Mouse (Mus musculus) heart, postnatal 0 days (tissue): ENCODE data around the gene Aup1. TPM values are rescaled to one million over a fixed set of nuclear protein-coding genes. Genes with fewer than 3 reads are reported as not detected.

Experiments used
- ATAC-seq: fragments of 200-750 bp; cut with Nextera tagmentation; 2 replicates; pipeline ENCODE4 v1.8.0; 2017; ENCODE audit warnings: low read depth, moderate number of reproducible peaks, moderate library complexity; ENCODE audit not compliant: insufficient read depth
- DNase-seq: peaks from one replicate; pipeline ENCODE4 v3.0.0-alpha.2; 2016; ENCODE audit warnings: low spot score
- H3K27ac ChIP-seq: fragments of 300-500 bp; sonication (generic); 2 replicates; pipeline ENCODE4 v1.5.1; 2014; ENCODE audit warnings: low read depth, mild to moderate bottlenecking
- H3K27me3 ChIP-seq: fragments of 300-500 bp; sonication (generic); 2 replicates; pipeline ENCODE4 v1.6.1; 2014; ENCODE audit warnings: low read length, mixed read lengths; ENCODE audit not compliant: control insufficient read depth, insufficient read depth
- H3K36me3 ChIP-seq: fragments of 300-500 bp; sonication (generic); replicated peaks from 2 replicates; pipeline ENCODE4 v1.6.1; 2014; ENCODE audit warnings: low read length, mixed read lengths; ENCODE audit not compliant: control insufficient read depth, insufficient read depth
- H3K4me1 ChIP-seq: fragments of 300-500 bp; sonication (generic); 2 replicates; pipeline ENCODE4 v1.6.1; 2014; ENCODE audit warnings: antibody characterized with exemption; ENCODE audit not compliant: control insufficient read depth, insufficient read depth
- H3K4me2 ChIP-seq: fragments of 300-500 bp; sonication (generic); 2 replicates; pipeline ENCODE4 v1.6.1; 2014; ENCODE audit warnings: low read depth, mild to moderate bottlenecking, low read length, moderate library complexity
- H3K4me3 ChIP-seq: fragments of 300-500 bp; sonication (generic); 2 replicates; pipeline ENCODE4 v1.5.1; 2014; ENCODE audit warnings: low read depth, low read length
- H3K9ac ChIP-seq: fragments of 300-500 bp; sonication (generic); replicated peaks from 2 replicates; pipeline ENCODE4 v1.6.1; 2014; ENCODE audit warnings: low read depth, low read length, mixed read lengths
- H3K9me3 ChIP-seq: fragments of 300-500 bp; sonication (generic); replicated peaks from 2 replicates; pipeline ENCODE4 v1.6.1; 2016; ENCODE audit warnings: low read length; ENCODE audit not compliant: control insufficient read depth
- CTCF ChIP-seq: IDR thresholded peaks from 2 replicates; pipeline ENCODE4 v1.5.1; 2016; ENCODE audit warnings: antibody characterized with exemption, control low read depth, low read depth
- EP300 ChIP-seq: IDR thresholded peaks from 2 replicates; pipeline ENCODE4 v1.6.1; 2016; ENCODE audit warnings: antibody characterized with exemption, low read depth
- WGBS: fragments of 180-500 bp; shearing (Covaris S2); extraction: QIAGEN DNeasy Blood & Tissue Kit; methylation state at CpG from one replicate; pipeline ENCODE4 v1.1.7; 2014; 5-methylcytosine and 5-hydroxymethylcytosine counted together
- polyA plus RNA-seq: library from polyadenylated mRNA; unstranded; fragments of >200 nt; fragmentation: Nextera tagmentation; extraction: Ambion mirVana; gene quantifications from 2 replicates; pipeline ENCODE4 v1.2.1, GENCODE M21; 2015
- total RNA-seq: library from RNA; depleted of rRNA; stranded (reverse); fragments of >200 nt; gene quantifications from 2 replicates; pipeline ENCODE4 v1.2.3, GENCODE M21; 2014; ENCODE audit warnings: low replicate concordance

The Aup1 gene
- total and polyA plus RNA-seq, 2 experiments from 2014 or later = 108 to 156 TPM

DNA sequence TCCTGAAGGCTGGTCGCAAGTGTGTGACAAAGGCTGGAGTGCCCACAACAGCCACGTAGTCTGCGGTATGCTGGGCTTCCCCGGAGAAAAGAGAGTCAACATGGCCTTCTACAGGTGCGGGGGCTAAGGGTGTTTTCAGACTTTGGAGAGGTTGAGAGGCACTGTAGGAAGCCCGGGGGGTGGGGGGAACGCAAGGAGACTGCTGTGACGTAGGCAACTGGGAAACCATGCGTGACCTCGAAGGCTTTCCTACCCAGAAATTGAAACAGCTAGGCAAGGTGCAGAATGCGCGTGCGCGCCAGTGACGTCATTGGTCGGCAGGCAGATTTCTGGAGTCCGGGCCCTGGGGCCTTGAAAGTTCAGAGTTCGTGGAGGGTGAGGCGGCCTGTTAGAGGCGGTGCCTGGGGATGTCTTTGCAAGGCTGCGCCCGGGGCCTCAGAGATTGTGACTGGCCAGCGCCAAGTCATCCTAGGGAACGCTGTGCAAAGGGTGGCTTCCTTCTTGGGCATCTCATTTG, 15.8 kb upstream of the Aup1 start:
- Histone ChIP-seq H3K4me2 (peak overlapping the region; percentile 56), H3K9me3 (no peaks in the 10 kb centered on the region), H3K9ac (no peak overlapping the region), H3K36me3 (no peaks in the 10 kb centered on the region), H3K27me3 (0 out of 2 replicates have a peak, but pooled peaks cover 3% of the 10 kb centered on the region), H3K4me1 (peaks cover 14% of the 10 kb centered on the region), H3K4me3 (peak overlapping the region; percentile 30), H3K27ac (no peak overlapping the region)
- WGBS = 13% methylated on average over 24 of the region's 24 CpGs
- ATAC-seq (peak; percentile 67), DNase-seq (peak; percentile 69)
- TF ChIP-seq CTCF = no peak
- TF ChIP-seq EP300 = no peak

- Histone ChIP-seq H3K36me3 (no peaks in the 10 kb centered on the region), H3K9me3 (no peaks in the 10 kb centered on the region), H3K4me3 (no peak overlapping the region), H3K27me3 (0 out of 2 replicates have a peak, but pooled peaks cover 3% of the 10 kb centered on the region), H3K4me2 (no peak overlapping the region), H3K27ac (no peak overlapping the region), H3K9ac (no peak overlapping the region), H3K4me1 (peaks cover 7% of the 10 kb centered on the region)
- 79% methylated on average over 5 of the region's 5 CpGs for WGBS
- ATAC-seq (no peak), DNase-seq (no peak)
- TF ChIP-seq CTCF = no peak
- no peak for TF ChIP-seq EP300
Measured at GRCm38 (mm10) chr6:83040601-83041000, 13.7 kb upstream of the Aup1 start.

- 67% methylated on average over 6 of the region's 6 CpGs for WGBS
- H3K27me3 ChIP-seq = no peaks in the 10 kb centered on the region
- ATAC-seq (no peak), DNase-seq (no peak)
- no peak overlapping the region for H3K9ac ChIP-seq
- peaks cover 4% of the 10 kb centered on the region for H3K4me1 ChIP-seq
- no peak for TF ChIP-seq CTCF
- no peak for TF ChIP-seq EP300
- no peak overlapping the region for H3K27ac ChIP-seq
- no peak overlapping the region for H3K4me2 ChIP-seq
- H3K9me3 ChIP-seq = no peaks in the 10 kb centered on the region
- no peak overlapping the region for H3K4me3 ChIP-seq
- H3K36me3 ChIP-seq = no peaks in the 10 kb centered on the region
Measured at GRCm38 (mm10) chr6:83043561-83043960, 10.8 kb upstream of the Aup1 start.

- WGBS = 86% methylated on average over 5 of the region's 5 CpGs
- Histone ChIP-seq H3K27ac (no peak overlapping the region), H3K9ac (no peak overlapping the region), H3K4me3 (no peak overlapping the region), H3K4me1 (no peaks in the 10 kb centered on the region; the same call in 1 of the 2 replicates), H3K27me3 (no peaks in the 10 kb centered on the region), H3K36me3 (no peaks in the 10 kb centered on the region), H3K4me2 (no peak overlapping the region), H3K9me3 (no peaks in the 10 kb centered on the region)
- ATAC-seq (0 out of 2 replicates have a peak, but pooled peaks have one; percentile 8), DNase-seq (no peak)
- TF ChIP-seq EP300 (no peak), CTCF (no peak)
Measured at GRCm38 (mm10) chr6:83043993-83044392, 10.3 kb upstream of the Aup1 start.

- DNase-seq = peak; percentile 46
- Histone ChIP-seq H3K27ac (no peak overlapping the region), H3K4me1 (no peaks in the 10 kb centered on the region), H3K36me3 (no peaks in the 10 kb centered on the region), H3K4me3 (no peak overlapping the region), H3K27me3 (no peaks in the 10 kb centered on the region), H3K9me3 (no peaks in the 10 kb centered on the region), H3K9ac (no peak overlapping the region), H3K4me2 (no peak overlapping the region)
- ATAC-seq = peak; percentile 72
- WGBS = 15% methylated on average over 9 of the region's 9 CpGs
- TF ChIP-seq EP300 (no peak), CTCF (no peak)
Measured at GRCm38 (mm10) chr6:83044742-83045141, 9.6 kb upstream of the Aup1 start.

DNA sequence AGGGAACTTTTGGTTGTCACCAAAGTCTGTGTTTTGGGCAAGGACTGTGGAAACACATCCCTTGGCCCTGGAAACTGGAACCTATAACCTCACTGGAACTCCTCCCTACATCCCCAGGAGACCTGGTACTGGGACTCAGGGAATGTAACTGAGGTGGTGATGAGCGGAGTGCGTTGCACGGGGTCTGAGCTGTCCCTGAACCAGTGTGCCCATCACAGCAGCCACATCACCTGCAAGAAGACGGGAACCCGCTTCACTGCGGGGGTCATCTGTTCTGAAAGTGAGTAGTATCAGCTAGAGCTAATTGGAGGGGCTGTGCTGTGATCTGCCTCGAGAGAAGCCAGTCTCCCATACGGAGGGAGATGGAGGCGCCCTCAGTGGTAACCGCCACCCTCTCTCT, 5.0 kb upstream of the Aup1 start:
- Histone ChIP-seq H3K27ac (no peak overlapping the region), H3K36me3 (peaks cover 12% of the 10 kb centered on the region; the same call in 1 of the 2 replicates), H3K4me3 (no peak overlapping the region), H3K4me1 (peaks cover 12% of the 10 kb centered on the region), H3K27me3 (no peaks in the 10 kb centered on the region), H3K9me3 (no peaks in the 10 kb centered on the region), H3K4me2 (no peak overlapping the region), H3K9ac (no peak overlapping the region)
- no peak for DNase-seq
- WGBS = 65% methylated on average over 10 of the region's 10 CpGs
- no peak for ATAC-seq
- TF ChIP-seq EP300 = no peak
- no peak for TF ChIP-seq CTCF
